Mouse (Mus musculus) hematopoietic stem cell, adult 5-6 weeks (primary cell): ENCODE data around the gene Gm26727. TPM values are rescaled to one million over a fixed set of nuclear protein-coding genes. Genes with fewer than 3 reads are reported as not detected.
"Not testable (repeated sequence)": the region's sequence is repeated elsewhere in the genome, so short reads cannot be mapped to it uniquely, and the experiment has no call there.

Experiments
- ATAC-seq, 2 experiments: fragments of 125-278 bp in 1 of 2; replicated peaks in 1 of 2; 2 replicates each; pipeline ENCODE4 v1.8.0; 2016 to 2017; ENCODE audit warnings: inconsistent platforms in 2 of 2, mild to moderate bottlenecking in 2 of 2, moderate number of reproducible peaks in 2 of 2, low read depth in 1 of 2, moderate TSS enrichment in 1 of 2; ENCODE audit not compliant: low FRiP score in 2 of 2, poor library complexity in 2 of 2, severe bottlenecking in 2 of 2, insufficient read depth in 1 of 2, low TSS enrichment in 1 of 2
- total RNA-seq: library from RNA; stranded (forward); fragments of 172-1452, 232-1000 nt; gene quantifications from 2 replicates; pipeline ENCODE4 v1.2.3, GENCODE M21; 2017

Gm26727 gene
- not detected in 2 replicates for total RNA-seq

- no peak for ATAC-seq
Measured at GRCm38 (mm10) chr2:67433081-67433480, at the start of gene Gm26727. TSS of gene Gm26727 (minus strand) at chr2:67433181.

- no peak for ATAC-seq
Measured at GRCm38 (mm10) chr2:67481051-67481450, 48.1 kb upstream of the Gm26727 start.

GRCm38 (mm10) chr2:67477753-67478152, 44.8 kb upstream of the Gm26727 start:
- peak; percentile 56 to 62; a peak in 1 of 4 replicates for ATAC-seq

GRCm38 (mm10) chr2:67470030-67470429, 37.0 kb upstream of the Gm26727 start:
- ATAC-seq: not testable (repeated sequence)

- ATAC-seq: no peak
Measured at GRCm38 (mm10) chr2:67467036-67467435, 34.1 kb upstream of the Gm26727 start.

GRCm38 (mm10) chr2:67460857-67461256, 27.9 kb upstream of the Gm26727 start:
- no peak for ATAC-seq

- no peak for ATAC-seq
Measured at GRCm38 (mm10) chr2:67447206-67447605, 14.2 kb upstream of the Gm26727 start.

GRCm38 (mm10) chr2:67446772-67447171, 13.8 kb upstream of the Gm26727 start:
- no peak for ATAC-seq

- no peak for ATAC-seq
Measured at GRCm38 (mm10) chr2:67445780-67446179, 12.8 kb upstream of the Gm26727 start, which contains the start of gene Xirp2. TSS of gene Xirp2 (plus strand) at chr2:67446002.

GRCm38 (mm10) chr2:67438309-67438708, 5.3 kb upstream of the Gm26727 start:
- no peak for ATAC-seq

GRCm38 (mm10) chr2:67422799-67423198, 10.2 kb downstream of the Gm26727 start:
- no peak for ATAC-seq

GRCm38 (mm10) chr2:67420853-67421252, 12.1 kb downstream of the Gm26727 start:
- ATAC-seq: no peak

GRCm38 (mm10) chr2:67413425-67413824, 19.6 kb downstream of the Gm26727 start, which contains the start of gene Gm21830:
TSS of gene Gm21830 (plus strand) at chr2:67413725.
- ATAC-seq: not testable (repeated sequence)

Other genes with a start within 250 kb of the Gm26727 start
- not detected in 2 replicates for gene Gm21830, start 19.5 kb downstream of the Gm26727 start, total RNA-seq
- not detected in 2 replicates for gene Xirp2, start 12.8 kb upstream of the Gm26727 start, total RNA-seq
- 0.38 and 0.60 TPM in 2 replicates for gene B3galt1, start 132.7 kb upstream of the Gm26727 start, total RNA-seq